18 mouse cellular contexts compared by ENCODE assay signal in genomic region chr16:30948216-30948615, GRCm38 (mm10).
DNase-seq lines count a peak whose midpoint lies in the region; ATAC-seq and TF ChIP-seq lines count a peak whose summit lies in the region.
"Had no signal": no experiment of that assay in that cellular context is flagged by ENCODE, and none has a peak within 500 bp of the region (broad histone marks: within the 10 kb centered on the region; RNA-seq: fewer than 3 reads in every experiment).

No protein-coding gene starts in this region.

- ATAC-seq in monocyte, adult 5-6 weeks (replicated peaks; ENCODE audit: insufficient number of reproducible peaks, low FRiP score, low TSS enrichment, poor library complexity, severe bottlenecking), result peak; percentile 72
- ATAC-seq in intestine, embryonic 16.5 days, result no peak
- ATAC-seq: midbrain, embryonic 16.5 days had no signal

- TF ChIP-seq CTCF in left cerebral cortex, adult 2 months (IDR thresholded peaks at IDR 0.05), result no peak
- no peak for TF ChIP-seq CTCF in bone marrow macrophage, adult 2 months (IDR thresholded peaks at IDR 0.05; ENCODE audit: low read depth, low read length)

- no peaks in the 10 kb centered on the region for H3K9me3 ChIP-seq in intestine, embryonic 16.5 days (ENCODE audit: control insufficient read depth, low read length)

- H3K36me3 ChIP-seq in intestine, embryonic 16.5 days (ENCODE audit: control insufficient read depth, insufficient read depth, low read length), result no peaks in the 10 kb centered on the region
- H3K36me3 ChIP-seq: heart, embryonic 12.5 days had no signal

- H3K27me3 ChIP-seq in intestine, embryonic 16.5 days (replicated peaks; ENCODE audit: control insufficient read depth, insufficient read depth, low read length), result no peaks in the 10 kb centered on the region
- H3K27me3 ChIP-seq: heart, embryonic 12.5 days had no signal

- peak overlapping the region; percentile 34; the same call in 1 of the 2 replicates for H3K27ac ChIP-seq in left cerebral cortex, adult 2 months
- H3K27ac ChIP-seq in bone marrow macrophage, adult 2 months (ENCODE audit: insufficient read depth, low read depth, low read length), result peak overlapping the region; percentile 46; the same call in 1 of the 2 replicates
- H3K27ac ChIP-seq in intestine, embryonic 16.5 days (ENCODE audit: low read length), result no peak overlapping the region
- H3K27ac ChIP-seq: liver, embryonic 14.5 days had no signal

- intact Hi-C loops in left cerebral cortex, adult 2 months (cut with DNase I), result loop anchor here (1.0 kb wide), 1 partner anchor 19 kb away; no protein-coding TSS in a partner anchor
- intact Hi-C loops in left cerebral cortex, postnatal 4 days (cut with DNase I), result no loop called here

- no peak overlapping the region for H3K4me3 ChIP-seq in left cerebral cortex, adult 2 months
- no peak overlapping the region for H3K4me3 ChIP-seq in bone marrow macrophage, adult 2 months (ENCODE audit: insufficient read depth, low read length)
- no peak overlapping the region for H3K4me3 ChIP-seq in intestine, embryonic 16.5 days (ENCODE audit: low read length)
- H3K4me3 ChIP-seq: heart, embryonic 12.5 days had no signal

- no peak overlapping the region for H3K4me2 ChIP-seq in intestine, embryonic 16.5 days (ENCODE audit: low read depth, low read length)
- H3K4me2 ChIP-seq: heart, embryonic 12.5 days had no signal

- no peak overlapping the region for H3K9ac ChIP-seq in intestine, embryonic 16.5 days (ENCODE audit: low read depth, low read length)
- H3K9ac ChIP-seq: heart, embryonic 12.5 days; liver, embryonic 14.5 days had no signal

- no peak for DNase-seq in left cerebral cortex, adult 2 months (ENCODE audit: extremely low spot score in 1 of 2, low spot score in 2 of 2)
- no peak for DNase-seq in left cerebral cortex, postnatal 4 days
- DNase-seq in CD4-positive, CD25-positive, alpha-beta regulatory T cell, adult 2 months (ENCODE audit: low read depth, low spot score), result peak; percentile 24
- DNase-seq in kidney, postnatal 4 days, result no peak
- DNase-seq in adrenal gland, adult 2 months, result no peak
- DNase-seq: adrenal gland, postnatal 10 days; cerebellum, postnatal 14 days; gastrocnemius, postnatal 10 days; heart, postnatal 4 days; kidney, adult 18-20 months; lung, postnatal 14 days; thymus, adult 18-20 months had no signal

- TF ChIP-seq POLR2A in bone marrow macrophage, adult 2 months (IDR thresholded peaks at IDR 0.05; ENCODE audit: borderline replicate concordance, low read depth, low read length), result no peak

- peaks cover 39% of the 10 kb centered on the region for H3K4me1 ChIP-seq in bone marrow macrophage, adult 2 months (ENCODE audit: control insufficient read depth, insufficient read depth, low read length)
- no peaks in the 10 kb centered on the region for H3K4me1 ChIP-seq in intestine, embryonic 16.5 days (ENCODE audit: control insufficient read depth, insufficient read depth, low read length)

- 89% methylated on average over 4 of the region's 4 CpGs for whole genome bisulfite sequencing in intestine, embryonic 16.5 days
